Mouse (Mus musculus) erythroblast, embryonic 14.5 days (primary cell): ENCODE measurements around the gene Dnajb6.
"Not testable (repeated sequence)": the region's sequence is repeated elsewhere in the genome, so short reads cannot be mapped to it uniquely, and the experiment has no call there.

Experiments used
- GATA1 ChIP-seq: IDR thresholded peaks from 2 replicates; pipeline ENCODE4 v1.6.1; 2012; ENCODE audit warnings: low read length, inconsistent platforms, mixed read lengths
- TAL1 ChIP-seq: IDR thresholded peaks from 3 replicates; pipeline ENCODE4 v1.6.1; 2012; ENCODE audit warnings: low read length, inconsistent platforms, mixed read lengths

GRCm38 (mm10) chr5:29779733-29780132 lies 44.2 kb downstream of the Dnajb6 start:
- not testable (repeated sequence) for TF ChIP-seq GATA1, TAL1
